Mouse (Mus musculus): Measurements from ENCODE around the gene Nmnat1. TPM values are rescaled to one million over a fixed set of nuclear protein-coding genes. Genes with fewer than 3 reads are reported as not detected.

Nmnat1 gene
- 12.0 and 14.0 TPM in 2 replicates for polyA plus RNA-seq (2016; fragmentation: Nextera tagmentation; extraction: Ambion mirVana)

DNA sequence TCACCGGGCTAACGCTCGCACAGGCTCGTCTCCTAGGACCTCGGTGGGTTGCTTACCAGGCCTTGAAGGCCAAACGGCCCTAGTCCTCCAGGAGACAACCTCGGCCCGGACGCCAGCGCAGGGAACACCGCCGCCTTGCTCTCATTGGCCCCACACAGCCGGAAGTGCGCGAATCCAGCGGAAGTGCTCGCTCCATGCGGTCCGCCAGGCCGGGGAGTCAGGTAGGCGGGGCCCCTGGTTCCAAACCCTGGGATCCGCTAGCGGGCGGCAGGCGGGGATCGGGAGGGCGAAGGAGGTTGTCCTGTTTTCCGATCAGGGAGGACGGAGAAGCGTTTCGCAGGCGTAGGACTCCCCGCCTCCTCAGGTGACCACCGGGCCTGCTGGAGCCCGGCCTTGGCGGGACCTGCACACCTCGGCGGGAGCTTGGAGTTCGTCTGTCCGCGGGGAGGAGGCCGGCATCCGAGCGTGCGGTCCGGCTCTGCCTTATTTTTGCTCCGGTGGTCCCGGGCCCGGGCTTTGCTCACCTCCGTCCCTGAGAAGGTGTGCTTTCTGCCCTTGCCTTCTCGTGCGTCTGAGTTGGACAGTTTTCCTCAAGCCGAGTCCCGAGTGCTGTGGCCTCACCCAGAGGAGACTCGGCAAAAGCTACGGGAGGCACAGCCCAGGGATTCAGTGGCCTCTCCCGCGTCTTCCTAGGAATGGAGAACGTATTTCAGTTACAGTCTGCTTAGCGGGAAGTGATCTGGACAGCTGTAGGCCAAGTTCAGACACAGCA is at the start of gene Nmnat1, which contains the start of gene Lzic:
Nmnat1 (minus strand) TSS at position 150 of the 772 bp plus-strand sequence.
Lzic (plus strand) TSS at position 177 of the 772 bp plus-strand sequence.
- Histone ChIP-seq H3K4me3 (peak within 1 kb of the TSS; percentile 81), H3K4me2 (peak within 1 kb of the TSS; percentile 75), H3K27me3 (replicated peaks) (no peaks in the 10 kb centered on the region), H3K36me3 (peaks cover 35% of the 10 kb centered on the region), H3K4me1 (replicated peaks) (peaks cover 15% of the 10 kb centered on the region), H3K9ac (peak within 1 kb of the TSS; percentile 89), H3K27ac (ENCODE audit: poor library complexity, severe bottlenecking) (peak within 1 kb of the TSS; percentile 62), H3K9me3 (replicated peaks) (no peaks in the 10 kb centered on the region)
- WGBS, result under 1% methylated on average over 60 of the region's 60 CpGs
- ATAC-seq (ENCODE audit: insufficient number of reproducible peaks, low FRiP score), result peak; percentile 95

DNA sequence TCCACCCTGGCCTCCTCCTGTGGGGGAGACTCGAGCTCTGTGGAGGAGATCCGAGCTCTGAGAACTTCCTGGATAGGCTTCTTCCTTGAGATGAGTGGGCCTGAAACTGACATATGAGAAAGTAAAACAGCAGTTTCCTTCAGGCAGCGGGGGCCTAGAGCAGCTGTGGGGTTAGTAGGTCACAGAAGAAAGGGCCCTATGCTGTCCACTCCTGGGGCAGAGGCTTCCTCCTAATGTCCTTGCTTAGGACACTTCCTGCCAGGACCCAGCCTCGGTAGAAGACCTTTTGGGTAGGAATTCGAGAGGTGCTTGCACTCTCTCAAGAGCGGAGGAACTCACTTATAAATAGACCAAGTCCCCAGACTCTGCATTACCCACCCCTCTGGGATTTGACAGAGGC is 44.7 kb upstream of the Nmnat1 start:
- no peak for ATAC-seq (ENCODE audit: insufficient number of reproducible peaks, low FRiP score)
- Histone ChIP-seq H3K27ac (ENCODE audit: poor library complexity, severe bottlenecking) (no peak overlapping the region), H3K27me3 (replicated peaks) (no peaks in the 10 kb centered on the region), H3K4me1 (replicated peaks) (peaks cover 63% of the 10 kb centered on the region), H3K4me3 (no peak overlapping the region), H3K4me2 (no peak overlapping the region), H3K36me3 (peaks cover 8% of the 10 kb centered on the region; the same call in 1 of the 2 replicates), H3K9ac (no peak overlapping the region), H3K9me3 (replicated peaks) (no peaks in the 10 kb centered on the region)
- 30% methylated on average over 6 of the region's 6 CpGs for WGBS

DNA sequence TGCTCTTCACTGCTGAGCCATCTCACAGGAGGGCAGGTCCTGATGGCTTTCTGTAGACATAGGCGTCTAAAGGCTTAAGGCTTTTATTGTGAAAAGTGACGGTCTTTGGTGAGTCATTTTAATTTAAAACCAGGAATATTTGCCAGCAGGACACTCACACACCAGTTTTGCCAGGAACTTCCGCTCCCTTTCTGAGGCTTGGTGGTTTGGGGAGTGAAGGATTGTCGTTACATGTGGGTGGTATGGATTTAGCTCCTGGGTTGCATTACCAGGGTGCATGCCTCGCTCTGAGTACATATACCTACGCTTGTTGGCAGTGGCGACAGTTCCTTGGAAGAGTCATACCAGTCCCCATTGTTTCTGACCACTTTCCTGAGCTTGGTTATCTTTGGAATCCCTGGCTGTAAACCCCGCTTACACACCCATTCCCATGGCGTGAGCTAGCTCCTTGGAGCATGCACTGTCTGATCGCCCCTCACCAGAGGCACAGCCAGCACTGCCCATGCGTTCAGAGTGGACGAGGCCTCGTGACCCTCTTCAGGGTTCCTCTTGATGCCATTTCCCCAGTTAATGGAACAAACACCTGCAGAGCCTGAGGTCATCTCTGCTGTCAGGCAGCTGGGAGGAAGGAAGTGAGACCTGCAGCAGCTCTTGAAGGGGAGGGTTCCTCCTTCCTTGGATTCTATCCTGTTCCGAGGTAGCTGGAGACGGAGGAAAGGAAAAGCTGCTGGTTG is 42.8 kb upstream of the Nmnat1 start:
- ATAC-seq (ENCODE audit: insufficient number of reproducible peaks, low FRiP score), result peak; percentile 24; the same call in 1 of the 2 replicates
- Histone ChIP-seq H3K9me3 (replicated peaks) (no peaks in the 10 kb centered on the region), H3K4me2 (no peak overlapping the region), H3K27me3 (replicated peaks) (no peaks in the 10 kb centered on the region), H3K36me3 (peaks cover 4% of the 10 kb centered on the region; the same call in 1 of the 2 replicates), H3K4me3 (no peak overlapping the region), H3K27ac (ENCODE audit: poor library complexity, severe bottlenecking) (no peak overlapping the region), H3K9ac (peak overlapping the region; percentile 39; the same call in 1 of the 2 replicates), H3K4me1 (replicated peaks) (peaks cover 78% of the 10 kb centered on the region)
- 62% methylated on average over 15 of the region's 15 CpGs for WGBS

DNA sequence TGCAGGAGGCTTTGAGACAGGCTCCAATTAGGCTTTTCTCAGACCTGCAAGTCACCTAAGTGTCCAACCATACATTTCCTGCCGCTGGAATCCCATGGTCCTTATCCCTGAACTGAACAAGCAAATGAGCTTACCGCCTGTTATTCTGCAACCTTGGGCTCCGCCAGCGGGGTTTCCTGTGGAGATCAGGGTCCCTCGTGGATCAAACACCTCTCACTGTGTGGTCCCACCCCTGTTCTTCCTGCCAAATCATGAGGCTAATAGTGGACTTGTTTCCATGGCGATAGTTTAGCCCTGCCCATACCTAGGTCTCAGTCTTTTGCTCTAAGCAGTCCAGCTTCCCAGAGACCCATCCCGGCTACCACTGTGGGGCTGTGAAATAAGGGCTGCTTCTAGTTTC is 41.3 kb upstream of the Nmnat1 start:
- Histone ChIP-seq H3K4me2 (no peak overlapping the region), H3K4me3 (no peak overlapping the region), H3K4me1 (replicated peaks) (peaks cover 81% of the 10 kb centered on the region), H3K27ac (ENCODE audit: poor library complexity, severe bottlenecking) (no peak overlapping the region), H3K9ac (no peak overlapping the region), H3K36me3 (no peaks in the 10 kb centered on the region), H3K9me3 (replicated peaks) (no peaks in the 10 kb centered on the region), H3K27me3 (replicated peaks) (no peaks in the 10 kb centered on the region)
- 54% methylated on average over 7 of the region's 7 CpGs for WGBS
- no peak for ATAC-seq (ENCODE audit: insufficient number of reproducible peaks, low FRiP score)

DNA sequence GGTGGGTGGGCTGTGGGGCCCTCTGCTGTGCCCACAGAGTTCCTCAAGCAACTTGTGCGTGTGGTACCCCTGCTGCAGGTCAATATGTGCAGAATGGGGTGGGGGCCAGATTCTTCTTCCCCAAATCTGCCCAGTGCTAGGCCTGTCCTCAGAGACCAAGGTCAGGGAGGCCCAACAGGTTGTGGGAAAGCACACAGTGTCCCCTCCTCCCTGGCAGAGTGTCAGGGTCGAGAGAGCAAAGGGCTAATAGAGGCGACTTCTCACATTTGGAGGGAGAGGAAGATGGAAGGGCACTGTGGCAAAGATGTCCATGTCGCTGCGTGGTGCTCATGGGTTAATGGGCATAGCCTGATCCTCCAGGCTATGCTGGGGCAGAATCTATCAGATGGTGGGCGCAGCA is 40.8 kb upstream of the Nmnat1 start:
- H3K4me2 ChIP-seq, result no peak overlapping the region
- peaks cover 86% of the 10 kb centered on the region for H3K4me1 ChIP-seq (replicated peaks)
- no peaks in the 10 kb centered on the region for H3K36me3 ChIP-seq
- H3K4me3 ChIP-seq, result no peak overlapping the region
- 80% methylated on average over 6 of the region's 6 CpGs for WGBS
- peak overlapping the region; percentile 26; the same call in 1 of the 2 replicates for H3K27ac ChIP-seq (ENCODE audit: poor library complexity, severe bottlenecking)
- H3K27me3 ChIP-seq (replicated peaks), result no peaks in the 10 kb centered on the region
- no peak for ATAC-seq (ENCODE audit: insufficient number of reproducible peaks, low FRiP score)
- no peaks in the 10 kb centered on the region for H3K9me3 ChIP-seq (replicated peaks)
- peak overlapping the region; percentile 39; the same call in 1 of the 2 replicates for H3K9ac ChIP-seq

DNA sequence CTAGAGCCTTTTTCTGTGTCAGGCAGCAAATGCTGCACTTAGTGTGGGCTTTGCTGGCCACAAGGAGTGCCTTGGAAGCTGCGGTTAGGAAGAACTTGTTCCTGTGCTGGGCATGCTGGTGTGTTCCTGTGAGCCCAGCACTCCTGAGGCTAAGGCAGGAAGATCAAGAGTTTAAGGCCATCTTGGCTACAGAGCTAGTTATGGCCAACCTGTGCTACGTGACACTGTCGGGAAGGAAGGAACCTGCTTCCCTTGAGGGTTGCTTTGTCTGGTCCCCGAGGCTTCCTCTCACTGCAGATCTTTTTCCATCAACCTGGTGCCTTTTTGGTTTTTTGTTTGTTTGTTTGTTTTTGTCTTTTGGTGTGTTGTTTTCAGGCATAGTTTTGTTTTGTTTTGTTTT is 40.2 kb upstream of the Nmnat1 start:
- H3K9me3 ChIP-seq (replicated peaks), result no peaks in the 10 kb centered on the region
- H3K27me3 ChIP-seq (replicated peaks), result no peaks in the 10 kb centered on the region
- peak overlapping the region; percentile 26; the same call in 1 of the 2 replicates for H3K27ac ChIP-seq (ENCODE audit: poor library complexity, severe bottlenecking)
- no peak for ATAC-seq (ENCODE audit: insufficient number of reproducible peaks, low FRiP score)
- H3K4me3 ChIP-seq, result no peak overlapping the region
- WGBS, result 79% methylated on average over 4 of the region's 4 CpGs
- no peaks in the 10 kb centered on the region for H3K36me3 ChIP-seq
- no peak overlapping the region for H3K9ac ChIP-seq
- H3K4me2 ChIP-seq, result no peak overlapping the region
- peaks cover 83% of the 10 kb centered on the region for H3K4me1 ChIP-seq (replicated peaks)

DNA sequence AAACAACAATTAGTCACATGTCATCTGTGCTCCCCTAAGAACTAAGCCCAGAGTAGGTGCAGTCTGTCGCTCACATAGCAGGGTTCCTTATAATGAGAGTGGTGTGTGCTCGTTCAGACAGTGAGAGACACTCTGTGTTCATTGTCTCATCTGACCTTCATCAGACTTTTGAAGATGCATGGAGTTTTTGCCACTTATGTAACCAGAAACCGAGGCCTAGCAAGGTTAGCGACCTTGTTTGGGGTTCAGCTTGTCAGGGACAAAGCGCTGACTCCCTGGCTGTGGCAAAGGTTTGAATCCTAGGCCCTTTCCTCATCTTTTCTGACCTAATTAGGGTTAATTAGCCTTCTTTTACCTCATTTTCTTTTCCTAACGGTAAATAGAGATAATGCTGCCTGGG is 39.0 kb upstream of the Nmnat1 start:
- Histone ChIP-seq H3K9ac (no peak overlapping the region), H3K9me3 (replicated peaks) (no peaks in the 10 kb centered on the region), H3K4me3 (no peak overlapping the region), H3K27me3 (replicated peaks) (no peaks in the 10 kb centered on the region), H3K36me3 (no peaks in the 10 kb centered on the region), H3K27ac (ENCODE audit: poor library complexity, severe bottlenecking) (no peak overlapping the region), H3K4me1 (replicated peaks) (peaks cover 75% of the 10 kb centered on the region), H3K4me2 (no peak overlapping the region)
- 80% methylated on average over 6 of the region's 6 CpGs for WGBS
- no peak for ATAC-seq (ENCODE audit: insufficient number of reproducible peaks, low FRiP score)

DNA sequence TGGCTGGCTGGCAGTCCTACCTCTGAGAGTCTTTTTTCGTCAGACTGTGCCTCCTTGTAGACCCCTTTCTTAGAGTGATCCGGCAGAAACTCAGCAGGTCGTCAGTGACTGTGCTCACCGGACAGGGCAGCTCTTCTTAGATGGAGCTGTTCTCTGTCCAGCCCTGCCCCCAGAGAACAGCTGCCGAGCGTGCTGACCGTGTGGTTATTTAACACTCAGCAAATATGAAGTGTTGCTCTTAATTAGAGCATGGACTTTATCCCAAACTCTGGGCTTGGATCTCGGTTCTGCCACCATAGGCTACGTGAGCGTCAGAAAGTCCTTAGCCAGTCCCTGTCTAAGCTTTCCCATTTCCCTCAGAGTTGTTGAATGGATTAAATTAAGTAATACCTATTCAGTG is 36.3 kb upstream of the Nmnat1 start:
- H3K36me3 ChIP-seq, result no peaks in the 10 kb centered on the region
- WGBS, result 62% methylated on average over 10 of the region's 10 CpGs
- peaks cover 57% of the 10 kb centered on the region for H3K4me1 ChIP-seq (replicated peaks)

DNA sequence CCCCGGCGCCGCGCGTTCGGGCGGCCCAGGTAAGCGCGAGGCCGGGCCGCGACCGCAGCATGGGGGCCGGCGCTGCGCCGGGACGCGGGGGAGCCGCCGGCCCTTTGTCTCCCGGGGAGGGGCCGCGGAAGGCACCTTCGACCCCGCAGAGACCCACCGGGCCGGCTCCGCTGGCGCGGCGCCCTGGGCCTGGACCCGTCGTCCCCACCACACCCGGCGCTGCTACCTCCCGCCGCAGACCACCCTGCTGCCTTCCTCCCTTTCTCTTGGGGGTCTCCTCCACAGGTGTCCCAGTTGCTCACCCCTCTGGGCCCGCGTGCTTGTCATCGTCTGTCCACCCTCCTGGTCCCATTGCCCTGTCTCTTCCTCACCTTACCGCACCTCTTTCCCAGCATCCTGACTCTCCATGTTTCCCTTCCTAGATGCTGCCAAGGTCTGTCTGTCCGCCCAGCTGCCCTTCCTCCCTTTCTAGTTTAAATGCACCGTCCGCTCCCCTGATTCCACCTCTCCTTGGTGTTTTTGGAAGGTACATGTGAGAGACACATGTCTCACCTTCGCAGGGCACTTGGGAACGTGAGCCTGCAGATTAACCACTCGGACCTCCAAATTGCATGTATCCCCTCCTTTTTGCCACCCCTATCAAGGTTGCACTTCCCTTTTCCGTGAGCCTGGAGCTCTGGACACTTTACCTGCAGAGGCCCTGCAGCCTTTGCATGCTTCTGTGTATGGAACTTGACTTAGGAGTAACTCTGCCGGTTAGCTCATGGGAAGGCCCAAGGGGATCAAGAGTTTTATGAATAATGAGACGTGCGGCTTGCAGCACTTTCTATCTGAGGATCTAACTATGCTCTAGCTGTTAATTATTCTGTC is 33.6 kb upstream of the Nmnat1 start:
- Histone ChIP-seq H3K27me3 (replicated peaks) (no peaks in the 10 kb centered on the region), H3K9me3 (replicated peaks) (no peaks in the 10 kb centered on the region), H3K4me3 (peak overlapping the region; percentile 85), H3K9ac (peak overlapping the region; percentile 95), H3K27ac (ENCODE audit: poor library complexity, severe bottlenecking) (peak overlapping the region; percentile 66), H3K4me1 (replicated peaks) (peaks cover 32% of the 10 kb centered on the region), H3K4me2 (peak overlapping the region; percentile 85), H3K36me3 (no peaks in the 10 kb centered on the region)
- 6% methylated on average over 37 of the region's 52 CpGs for WGBS
- no peak for ATAC-seq (ENCODE audit: insufficient number of reproducible peaks, low FRiP score)

More for the DNA sequence above, 36.3 kb upstream of the Nmnat1 start:
- no peak overlapping the region for H3K27ac ChIP-seq (ENCODE audit: poor library complexity, severe bottlenecking)
- H3K27me3 ChIP-seq (replicated peaks), result no peaks in the 10 kb centered on the region
- ATAC-seq (ENCODE audit: insufficient number of reproducible peaks, low FRiP score), result no peak
- H3K4me3 ChIP-seq, result no peak overlapping the region
- H3K9me3 ChIP-seq (replicated peaks), result no peaks in the 10 kb centered on the region
- no peak overlapping the region for H3K9ac ChIP-seq
- no peak overlapping the region for H3K4me2 ChIP-seq

DNA sequence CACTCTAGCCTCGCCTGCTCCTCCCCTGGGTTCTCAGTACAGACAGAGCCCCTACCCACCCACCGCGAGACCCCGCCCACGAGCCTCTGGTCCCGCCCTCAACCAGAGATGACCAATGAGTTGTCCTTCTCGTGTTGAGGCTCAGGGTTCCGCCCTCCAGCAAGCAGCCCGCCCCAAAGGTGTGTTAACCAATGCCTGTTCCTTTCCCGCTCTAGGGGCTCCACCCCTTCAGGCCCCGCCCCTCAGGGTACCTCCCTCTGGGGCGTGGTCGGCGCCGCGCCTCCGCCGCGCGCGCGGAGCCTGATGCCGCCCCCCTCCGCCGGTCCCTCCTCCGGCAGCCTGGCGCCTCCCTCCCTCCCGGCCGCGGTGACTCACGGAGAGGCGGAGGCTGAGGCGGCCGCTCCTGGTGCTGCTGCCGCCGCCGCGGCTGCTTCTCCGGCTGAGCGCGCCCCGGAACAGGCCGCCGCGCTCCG is 32.9 kb upstream of the Nmnat1 start, which contains the start of gene Ctnnbip1:
Ctnnbip1 (plus strand) TSS at position 369 of the 473 bp plus-strand sequence.
- peak; percentile 98 for ATAC-seq (ENCODE audit: insufficient number of reproducible peaks, low FRiP score)
- peak within 1 kb of the TSS; percentile 85 for H3K4me3 ChIP-seq
- no peaks in the 10 kb centered on the region for H3K36me3 ChIP-seq
- peak within 1 kb of the TSS; percentile 66 for H3K27ac ChIP-seq (ENCODE audit: poor library complexity, severe bottlenecking)
- H3K9ac ChIP-seq, result peak within 1 kb of the TSS; percentile 95
- H3K27me3 ChIP-seq (replicated peaks), result no peaks in the 10 kb centered on the region
- 2% methylated on average over 43 of the region's 46 CpGs for WGBS
- H3K4me2 ChIP-seq, result peak within 1 kb of the TSS; percentile 85
- H3K9me3 ChIP-seq (replicated peaks), result no peaks in the 10 kb centered on the region
- peaks cover 26% of the 10 kb centered on the region for H3K4me1 ChIP-seq (replicated peaks)

Measured in heart, embryonic 12.5 days (tissue).